Mouse (Mus musculus): ENCODE data around the gene Slc39a12. TPM values are rescaled to one million over a fixed set of nuclear protein-coding genes. Genes with fewer than 3 reads are reported as not detected.

The Slc39a12 gene
- total RNA-seq (2012; rRNA removed) = not detected in 2 replicates

DNA sequence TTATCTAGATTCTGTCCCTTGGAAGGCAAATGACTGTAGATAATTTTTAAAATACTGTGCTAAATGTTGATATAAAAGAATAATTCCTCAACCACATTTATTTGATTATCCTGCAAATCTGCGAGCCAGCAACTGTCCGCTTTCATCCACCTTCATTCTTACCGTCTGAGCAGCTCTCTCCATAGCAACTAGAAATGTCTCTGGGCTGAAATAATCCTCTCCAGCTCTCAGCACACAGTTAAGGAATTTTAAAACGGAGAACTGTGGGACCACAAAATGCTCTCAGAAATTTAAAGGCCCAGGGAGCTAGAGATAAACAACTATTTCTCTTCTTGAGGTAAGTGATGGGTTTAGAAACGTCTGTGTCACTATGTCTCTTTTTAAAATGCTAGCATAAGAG is at the start of gene Slc39a12:
TSS of gene Slc39a12 (plus strand) at position 155 of the 400 bp plus-strand sequence.
- in situ Hi-C loops (cut with MboI; ENCODE audit: low sequenced_read_pairs in 2 of 2, unreplicated experiment in 2 of 2) = no loop called here
- TF ChIP-seq ZNF384 (IDR thresholded peaks at IDR 0.05; ENCODE audit: low read depth, low read length) (no peak), ZC3H11A (IDR thresholded peaks at IDR 0.05; ENCODE audit: borderline replicate concordance, low read depth, low read length) (no peak), HCFC1 (IDR thresholded peaks at IDR 0.05; ENCODE audit: borderline replicate concordance, insufficient read depth, low read length) (no peak), CHD2 (IDR thresholded peaks at IDR 0.05; ENCODE audit: low read depth, low read length) (no peak), MAFK (IDR thresholded peaks at IDR 0.05; ENCODE audit: insufficient read depth, low read depth, low read length) (no peak)
- H3K27ac ChIP-seq (ENCODE audit: insufficient read depth, low read depth, low read length, poor library complexity, severe bottlenecking) = no peak within 1 kb of the TSS
- H3K36me3 ChIP-seq (ENCODE audit: control insufficient read depth, insufficient read depth, low read length, poor library complexity, severe bottlenecking) = no peaks in the 10 kb centered on the region
- H3K9ac ChIP-seq (ENCODE audit: insufficient read depth, low read depth, low read length, poor library complexity, severe bottlenecking) = no peak within 1 kb of the TSS
- H3K4me3 ChIP-seq (ENCODE audit: insufficient read depth in 1 of 2, low read depth in 1 of 2, low read length in 2 of 2, poor library complexity in 1 of 2, severe bottlenecking in 1 of 2) = no peak within 1 kb of the TSS
- no peak for DNase-seq (ENCODE audit: low read depth, low spot score)
- no peaks in the 10 kb centered on the region for H3K4me1 ChIP-seq (ENCODE audit: control insufficient read depth in 2 of 2, insufficient read depth in 2 of 2, low read length in 2 of 2, poor library complexity in 1 of 2)
- peaks cover 1% of the 10 kb centered on the region; the same call in 1 of the 2 replicates for H3K9me3 ChIP-seq (ENCODE audit: control insufficient read depth, insufficient read depth, low read depth, low read length)

GRCm38 (mm10) chr2:14341652-14342308 is 46.3 kb upstream of the Slc39a12 start:
- DNase-seq (ENCODE audit: low read depth, low spot score) = no peak
- no peaks in the 10 kb centered on the region for H3K4me1 ChIP-seq (ENCODE audit: control insufficient read depth in 2 of 2, insufficient read depth in 2 of 2, low read length in 2 of 2, poor library complexity in 1 of 2)
- TF ChIP-seq ZNF384 (IDR thresholded peaks at IDR 0.05; ENCODE audit: low read depth, low read length) = no peak
- no peak for TF ChIP-seq HCFC1 (IDR thresholded peaks at IDR 0.05; ENCODE audit: borderline replicate concordance, insufficient read depth, low read length)
- TF ChIP-seq MAFK (IDR thresholded peaks at IDR 0.05; ENCODE audit: insufficient read depth, low read depth, low read length) = no peak
- no peak for TF ChIP-seq CHD2 (IDR thresholded peaks at IDR 0.05; ENCODE audit: low read depth, low read length)
- TF ChIP-seq ZC3H11A (IDR thresholded peaks at IDR 0.05; ENCODE audit: borderline replicate concordance, low read depth, low read length) = no peak
- no peak overlapping the region for H3K27ac ChIP-seq (ENCODE audit: insufficient read depth, low read depth, low read length, poor library complexity, severe bottlenecking)
- H3K9me3 ChIP-seq (ENCODE audit: control insufficient read depth, insufficient read depth, low read depth, low read length) = no peaks in the 10 kb centered on the region
- in situ Hi-C loops (cut with MboI; ENCODE audit: low sequenced_read_pairs in 2 of 2, unreplicated experiment in 2 of 2) = no loop called here
- no peaks in the 10 kb centered on the region for H3K36me3 ChIP-seq (ENCODE audit: control insufficient read depth, insufficient read depth, low read length, poor library complexity, severe bottlenecking)
- no peak overlapping the region for H3K4me3 ChIP-seq (ENCODE audit: insufficient read depth in 1 of 2, low read depth in 1 of 2, low read length in 2 of 2, poor library complexity in 1 of 2, severe bottlenecking in 1 of 2)
- no peak overlapping the region for H3K9ac ChIP-seq (ENCODE audit: insufficient read depth, low read depth, low read length, poor library complexity, severe bottlenecking)

DNA sequence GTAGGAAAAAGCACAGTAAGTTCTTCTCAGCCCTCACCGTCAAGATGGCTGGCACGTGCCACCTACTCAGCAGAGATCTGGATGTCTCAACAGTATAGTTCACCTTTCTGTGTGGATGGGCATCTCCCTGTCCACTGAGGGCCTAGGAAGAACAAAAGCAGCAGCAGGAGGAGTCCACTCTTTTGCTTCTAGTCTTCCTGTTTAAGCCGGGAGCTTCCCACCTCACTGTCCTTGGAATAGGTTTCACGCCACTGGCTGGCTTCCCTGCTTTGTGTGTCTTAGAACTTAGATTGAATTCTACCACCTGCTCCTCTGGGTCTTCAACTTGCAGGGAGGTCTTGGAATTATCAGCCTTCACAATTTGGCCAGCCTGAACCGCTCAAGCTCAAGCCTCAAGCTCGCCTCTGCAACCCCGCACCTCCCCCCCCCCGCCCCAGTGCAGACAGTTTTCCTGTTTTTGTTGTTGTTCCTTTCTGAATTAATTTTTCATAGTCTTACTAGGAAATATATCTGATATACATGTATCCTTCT is 45.7 kb upstream of the Slc39a12 start:
- no peak overlapping the region for H3K9ac ChIP-seq (ENCODE audit: insufficient read depth, low read depth, low read length, poor library complexity, severe bottlenecking)
- H3K4me3 ChIP-seq (ENCODE audit: insufficient read depth in 1 of 2, low read depth in 1 of 2, low read length in 2 of 2, poor library complexity in 1 of 2, severe bottlenecking in 1 of 2) = no peak overlapping the region
- in situ Hi-C loops (cut with MboI; ENCODE audit: low sequenced_read_pairs in 2 of 2, unreplicated experiment in 2 of 2) = no loop called here
- H3K27ac ChIP-seq (ENCODE audit: insufficient read depth, low read depth, low read length, poor library complexity, severe bottlenecking) = no peak overlapping the region
- no peak for DNase-seq (ENCODE audit: low read depth, low spot score)
- H3K9me3 ChIP-seq (ENCODE audit: control insufficient read depth, insufficient read depth, low read depth, low read length) = no peaks in the 10 kb centered on the region
- TF ChIP-seq ZNF384 (IDR thresholded peaks at IDR 0.05; ENCODE audit: low read depth, low read length) (no peak), HCFC1 (IDR thresholded peaks at IDR 0.05; ENCODE audit: borderline replicate concordance, insufficient read depth, low read length) (no peak), ZC3H11A (IDR thresholded peaks at IDR 0.05; ENCODE audit: borderline replicate concordance, low read depth, low read length) (no peak), MAFK (IDR thresholded peaks at IDR 0.05; ENCODE audit: insufficient read depth, low read depth, low read length) (no peak), CHD2 (IDR thresholded peaks at IDR 0.05; ENCODE audit: low read depth, low read length) (no peak)
- H3K36me3 ChIP-seq (ENCODE audit: control insufficient read depth, insufficient read depth, low read length, poor library complexity, severe bottlenecking) = no peaks in the 10 kb centered on the region
- H3K4me1 ChIP-seq (ENCODE audit: control insufficient read depth in 2 of 2, insufficient read depth in 2 of 2, low read length in 2 of 2, poor library complexity in 1 of 2) = no peaks in the 10 kb centered on the region

GRCm38 (mm10) chr2:14388856-14389255 is 740 bp downstream of the Slc39a12 start:
- no peak for DNase-seq (ENCODE audit: low read depth, low spot score)
- H3K27ac ChIP-seq (ENCODE audit: insufficient read depth, low read depth, low read length, poor library complexity, severe bottlenecking) = no peak overlapping the region
- H3K9me3 ChIP-seq (ENCODE audit: control insufficient read depth, insufficient read depth, low read depth, low read length) = peaks cover 1% of the 10 kb centered on the region; the same call in 1 of the 2 replicates
- in situ Hi-C loops (cut with MboI; ENCODE audit: low sequenced_read_pairs in 2 of 2, unreplicated experiment in 2 of 2) = no loop called here
- H3K4me1 ChIP-seq (ENCODE audit: control insufficient read depth in 2 of 2, insufficient read depth in 2 of 2, low read length in 2 of 2, poor library complexity in 1 of 2) = no peaks in the 10 kb centered on the region
- no peak overlapping the region for H3K4me3 ChIP-seq (ENCODE audit: insufficient read depth in 1 of 2, low read depth in 1 of 2, low read length in 2 of 2, poor library complexity in 1 of 2, severe bottlenecking in 1 of 2)
- H3K36me3 ChIP-seq (ENCODE audit: control insufficient read depth, insufficient read depth, low read length, poor library complexity, severe bottlenecking) = no peaks in the 10 kb centered on the region
- H3K9ac ChIP-seq (ENCODE audit: insufficient read depth, low read depth, low read length, poor library complexity, severe bottlenecking) = no peak overlapping the region
- TF ChIP-seq MAFK (IDR thresholded peaks at IDR 0.05; ENCODE audit: insufficient read depth, low read depth, low read length) = no peak
- no peak for TF ChIP-seq ZC3H11A (IDR thresholded peaks at IDR 0.05; ENCODE audit: borderline replicate concordance, low read depth, low read length)
- TF ChIP-seq CHD2 (IDR thresholded peaks at IDR 0.05; ENCODE audit: low read depth, low read length) = no peak
- TF ChIP-seq ZNF384 (IDR thresholded peaks at IDR 0.05; ENCODE audit: low read depth, low read length) = no peak
- no peak for TF ChIP-seq HCFC1 (IDR thresholded peaks at IDR 0.05; ENCODE audit: borderline replicate concordance, insufficient read depth, low read length)

Measured in ES-E14 (cell line).